Mouse (Mus musculus) liver, embryonic 12.5 days (tissue): Measurements from ENCODE around the gene Pbxip1. TPM values are rescaled to one million over a fixed set of nuclear protein-coding genes. Genes with fewer than 3 reads are reported as not detected.

Source experiments
- ATAC-seq: fragments of 200-750 bp; cut with Nextera tagmentation; 2 replicates; pipeline ENCODE4 v1.8.0; 2017; ENCODE audit warnings: moderate number of reproducible peaks, mild to moderate bottlenecking, moderate library complexity
- H3K27ac ChIP-seq: fragments of 300-500 bp; sonication (generic); 2 replicates; pipeline ENCODE4 v1.5.1; 2016; ENCODE audit warnings: mild to moderate bottlenecking
- H3K27me3 ChIP-seq: fragments of 300-500 bp; sonication (generic); replicated peaks from 2 replicates; pipeline ENCODE4 v1.6.1; 2016; ENCODE audit warnings: mild to moderate bottlenecking, moderate library complexity
- H3K36me3 ChIP-seq: fragments of 300-500 bp; sonication (generic); 2 replicates; pipeline ENCODE4 v1.6.1; 2016; ENCODE audit warnings: mild to moderate bottlenecking, moderate library complexity
- H3K4me1 ChIP-seq: fragments of 300-500 bp; sonication (generic); 2 replicates; pipeline ENCODE4 v1.6.1; 2016
- H3K4me2 ChIP-seq: fragments of 300-500 bp; sonication (generic); 2 replicates; pipeline ENCODE4 v1.6.1; 2016; ENCODE audit warnings: mild to moderate bottlenecking, moderate library complexity
- H3K4me3 ChIP-seq: fragments of 300-500 bp; sonication (generic); 2 replicates; pipeline ENCODE4 v1.5.1; 2016; ENCODE audit warnings: mild to moderate bottlenecking, moderate library complexity
- H3K9ac ChIP-seq: fragments of 300-500 bp; sonication (generic); 2 replicates; pipeline ENCODE4 v1.6.1; 2016; ENCODE audit warnings: mild to moderate bottlenecking, moderate library complexity
- H3K9me3 ChIP-seq: fragments of 300-500 bp; sonication (generic); replicated peaks from 2 replicates; pipeline ENCODE4 v1.6.1; 2016; ENCODE audit warnings: mild to moderate bottlenecking, moderate library complexity
- WGBS: fragments of 180-500 bp; shearing (Covaris S2); methylation state at CpG from one replicate; pipeline ENCODE4 v1.1.7; 2016; ENCODE audit not compliant: insufficient replicate concordance; 5-methylcytosine and 5-hydroxymethylcytosine counted together
- polyA plus RNA-seq: library from polyadenylated mRNA; unstranded; fragments of >200 nt; fragmentation: Nextera tagmentation; extraction: Ambion mirVana; gene quantifications from 2 replicates; pipeline ENCODE4 v1.2.1, GENCODE M21; 2016

The Pbxip1 gene
- polyA plus RNA-seq, 1 experiment from 2014 or later: 9.2 TPM

GRCm38 (mm10) chr3:89496366-89496765 lies 59.9 kb downstream of the Pbxip1 start:
- no peaks in the 10 kb centered on the region for H3K4me1 ChIP-seq
- no peaks in the 10 kb centered on the region for H3K9me3 ChIP-seq
- ATAC-seq: no peak
- no peak overlapping the region for H3K4me3 ChIP-seq
- no peaks in the 10 kb centered on the region for H3K36me3 ChIP-seq
- no peak overlapping the region for H3K27ac ChIP-seq
- H3K4me2 ChIP-seq: no peak overlapping the region
- no peak overlapping the region for H3K9ac ChIP-seq
- H3K27me3 ChIP-seq: peaks cover 3% of the 10 kb centered on the region
- WGBS: 52% methylated on average over 3 of the region's 3 CpGs

- WGBS: 37% methylated on average over 7 of the region's 7 CpGs
- Histone ChIP-seq H3K4me1 (no peaks in the 10 kb centered on the region), H3K9ac (no peak overlapping the region), H3K9me3 (no peaks in the 10 kb centered on the region), H3K4me3 (no peak overlapping the region), H3K4me2 (no peak overlapping the region), H3K27me3 (peaks cover 24% of the 10 kb centered on the region; the same call in 1 of the 2 replicates), H3K27ac (no peak overlapping the region), H3K36me3 (no peaks in the 10 kb centered on the region)
- ATAC-seq: no peak
Measured at GRCm38 (mm10) chr3:89499696-89500095, 63.2 kb downstream of the Pbxip1 start.

Other genes starting within 250 kb of the Pbxip1 start
- gene Gba, start 233.8 kb upstream of the Pbxip1 start, polyA plus RNA-seq: 26.6 and 26.7 TPM in 2 replicates
- 1.7 and 3.1 TPM in 2 replicates for gene Thbs3, start 221.5 kb upstream of the Pbxip1 start, polyA plus RNA-seq
- gene Mtx1, start 209.6 kb upstream of the Pbxip1 start, polyA plus RNA-seq: 160 and 167 TPM in 2 replicates
- gene Muc1, start 207.6 kb upstream of the Pbxip1 start, polyA plus RNA-seq: 0.13 TPM in 1 of 2 replicates, not detected in the other
- gene Krtcap2, start 190.7 kb upstream of the Pbxip1 start, polyA plus RNA-seq: 170 and 187 TPM in 2 replicates
- 0.31 and 0.38 TPM in 2 replicates for gene Trim46, start 190.4 kb upstream of the Pbxip1 start, polyA plus RNA-seq
- 72.3 and 73.6 TPM in 2 replicates for gene Dpm3, start 177.3 kb upstream of the Pbxip1 start, polyA plus RNA-seq
- 19.3 and 21.6 TPM in 2 replicates for gene Slc50a1, start 166.1 kb upstream of the Pbxip1 start, polyA plus RNA-seq
- gene Efna1, start 155.6 kb upstream of the Pbxip1 start, polyA plus RNA-seq: 5.2 and 5.3 TPM in 2 replicates
- 0.65 and 1.0 TPM in 2 replicates for gene Efna3, start 113.7 kb upstream of the Pbxip1 start, polyA plus RNA-seq
- gene Efna4, start 98.7 kb upstream of the Pbxip1 start, polyA plus RNA-seq: 2.1 and 2.3 TPM in 2 replicates
- gene Adam15, start 86.7 kb upstream of the Pbxip1 start, polyA plus RNA-seq: 14.1 and 14.5 TPM in 2 replicates
- gene Dcst2, start 74.7 kb upstream of the Pbxip1 start, polyA plus RNA-seq: 0.05 and 0.06 TPM in 2 replicates
- gene Dcst1, start 71.5 kb upstream of the Pbxip1 start, polyA plus RNA-seq: not detected in 2 replicates
- 1.2 and 1.6 TPM in 2 replicates for gene Zbtb7b, start 41.9 kb upstream of the Pbxip1 start, polyA plus RNA-seq
- not detected in 2 replicates for gene Lenep, start 33.9 kb upstream of the Pbxip1 start, polyA plus RNA-seq
- 21.6 and 22.9 TPM in 2 replicates for gene Flad1, start 24.8 kb upstream of the Pbxip1 start, polyA plus RNA-seq
- gene Cks1b, start 18.3 kb upstream of the Pbxip1 start, polyA plus RNA-seq: 310 and 316 TPM in 2 replicates
- gene Shc1, start 18.3 kb upstream of the Pbxip1 start, polyA plus RNA-seq: 56.8 and 63.3 TPM in 2 replicates
- gene Pygo2, start 6.5 kb upstream of the Pbxip1 start, polyA plus RNA-seq: 22.7 and 23.1 TPM in 2 replicates
- gene Pmvk, start 17.8 kb downstream of the Pbxip1 start, polyA plus RNA-seq: 39.1 and 40.5 TPM in 2 replicates
- gene Kcnn3, start 83.5 kb downstream of the Pbxip1 start, polyA plus RNA-seq: 0.12 TPM in 1 of 2 replicates, not detected in the other